Mouse (Mus musculus) heart, postnatal 0 days (tissue): ENCODE measurements around the gene Slc25a42. TPM values are rescaled to one million over a fixed set of nuclear protein-coding genes. Genes with fewer than 3 reads are reported as not detected.

Experiments
- ATAC-seq: fragments of 200-750 bp; cut with Nextera tagmentation; 2 replicates; pipeline ENCODE4 v1.8.0; 2017; ENCODE audit warnings: low read depth, moderate number of reproducible peaks, moderate library complexity; ENCODE audit not compliant: insufficient read depth
- DNase-seq: peaks from one replicate; pipeline ENCODE4 v3.0.0-alpha.2; 2016; ENCODE audit warnings: low spot score
- H3K27ac ChIP-seq: fragments of 300-500 bp; sonication (generic); 2 replicates; pipeline ENCODE4 v1.5.1; 2014; ENCODE audit warnings: low read depth, mild to moderate bottlenecking
- H3K27me3 ChIP-seq: fragments of 300-500 bp; sonication (generic); 2 replicates; pipeline ENCODE4 v1.6.1; 2014; ENCODE audit warnings: low read length, mixed read lengths; ENCODE audit not compliant: control insufficient read depth, insufficient read depth
- H3K36me3 ChIP-seq: fragments of 300-500 bp; sonication (generic); replicated peaks from 2 replicates; pipeline ENCODE4 v1.6.1; 2014; ENCODE audit warnings: low read length, mixed read lengths; ENCODE audit not compliant: control insufficient read depth, insufficient read depth
- H3K4me1 ChIP-seq: fragments of 300-500 bp; sonication (generic); 2 replicates; pipeline ENCODE4 v1.6.1; 2014; ENCODE audit warnings: antibody characterized with exemption; ENCODE audit not compliant: control insufficient read depth, insufficient read depth
- H3K4me2 ChIP-seq: fragments of 300-500 bp; sonication (generic); 2 replicates; pipeline ENCODE4 v1.6.1; 2014; ENCODE audit warnings: low read depth, mild to moderate bottlenecking, low read length, moderate library complexity
- H3K4me3 ChIP-seq: fragments of 300-500 bp; sonication (generic); 2 replicates; pipeline ENCODE4 v1.5.1; 2014; ENCODE audit warnings: low read depth, low read length
- H3K9ac ChIP-seq: fragments of 300-500 bp; sonication (generic); replicated peaks from 2 replicates; pipeline ENCODE4 v1.6.1; 2014; ENCODE audit warnings: low read depth, low read length, mixed read lengths
- H3K9me3 ChIP-seq: fragments of 300-500 bp; sonication (generic); replicated peaks from 2 replicates; pipeline ENCODE4 v1.6.1; 2016; ENCODE audit warnings: low read length; ENCODE audit not compliant: control insufficient read depth
- CTCF ChIP-seq: IDR thresholded peaks from 2 replicates; pipeline ENCODE4 v1.5.1; 2016; ENCODE audit warnings: antibody characterized with exemption, control low read depth, low read depth
- EP300 ChIP-seq: IDR thresholded peaks from 2 replicates; pipeline ENCODE4 v1.6.1; 2016; ENCODE audit warnings: antibody characterized with exemption, low read depth
- WGBS: fragments of 180-500 bp; shearing (Covaris S2); extraction: QIAGEN DNeasy Blood & Tissue Kit; methylation state at CpG from one replicate; pipeline ENCODE4 v1.1.7; 2014; 5-methylcytosine and 5-hydroxymethylcytosine counted together
- polyA plus RNA-seq: library from polyadenylated mRNA; unstranded; fragments of >200 nt; fragmentation: Nextera tagmentation; extraction: Ambion mirVana; gene quantifications from 2 replicates; pipeline ENCODE4 v1.2.1, GENCODE M21; 2015
- total RNA-seq: library from RNA; depleted of rRNA; stranded (reverse); fragments of >200 nt; gene quantifications from 2 replicates; pipeline ENCODE4 v1.2.3, GENCODE M21; 2014; ENCODE audit warnings: low replicate concordance; rRNA removed

The Slc25a42 gene
- total and polyA plus RNA-seq, 2 experiments from 2014 or later, result 16.5 to 29.1 TPM

- H3K36me3 ChIP-seq, result peaks cover 32% of the 10 kb centered on the region
- H3K27me3 ChIP-seq, result no peaks in the 10 kb centered on the region
- peaks cover 16% of the 10 kb centered on the region for H3K4me1 ChIP-seq
- H3K9ac ChIP-seq, result peak overlapping the region; percentile 78
- 8% methylated on average over 9 of the region's 9 CpGs for WGBS
- H3K4me2 ChIP-seq, result peak overlapping the region; percentile 72
- peak; percentile 27 for DNase-seq
- ATAC-seq, result no peak
- H3K9me3 ChIP-seq, result no peaks in the 10 kb centered on the region
- H3K27ac ChIP-seq, result peak overlapping the region; percentile 76
- no peak for TF ChIP-seq EP300
- TF ChIP-seq CTCF, result no peak
- peak overlapping the region; percentile 80 for H3K4me3 ChIP-seq
Measured at GRCm38 (mm10) chr8:70139981-70140380, 72.1 kb downstream of the Slc25a42 start.

DNA sequence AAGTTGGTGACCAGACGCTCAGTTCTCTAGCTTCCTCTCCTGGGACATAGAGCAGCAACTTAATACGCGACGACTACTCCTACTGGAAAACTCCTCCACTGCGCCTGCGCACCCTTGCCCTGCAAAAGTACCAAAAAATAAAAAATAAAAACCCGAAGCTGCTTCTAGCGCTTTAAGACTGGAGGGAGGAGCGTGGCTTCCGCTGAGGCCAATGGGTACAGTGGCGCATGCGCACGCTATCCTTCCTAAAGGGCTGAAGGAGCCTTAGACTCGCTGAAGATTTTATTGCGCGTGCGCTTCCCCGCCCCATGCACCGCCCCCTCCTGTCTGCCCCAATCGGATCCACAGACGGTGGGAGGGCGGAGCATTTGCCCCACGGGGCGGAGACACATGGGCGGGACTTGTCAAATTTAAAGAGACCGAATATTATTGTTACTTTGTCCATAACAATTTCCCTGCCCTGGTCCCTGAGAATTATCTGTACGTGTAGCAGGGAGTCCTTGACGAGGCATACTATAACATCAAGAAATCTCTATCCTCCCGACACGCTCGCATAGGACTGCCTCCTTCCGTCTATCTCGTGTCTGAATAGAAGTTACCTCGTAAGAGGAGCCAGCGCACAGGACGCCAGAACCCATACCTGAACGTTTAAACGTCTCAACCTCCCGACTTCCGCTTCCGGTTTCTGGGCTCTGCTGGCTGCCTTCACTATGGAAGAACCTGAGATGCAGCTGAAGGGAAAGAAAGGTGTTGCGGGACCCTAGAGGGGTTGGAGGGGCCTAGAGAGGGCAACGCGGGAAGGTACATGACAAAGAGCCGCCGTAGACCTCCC lies 72.9 kb downstream of the Slc25a42 start, which contains the start of the genes Rfxank, Borcs8 and Mef2b:
Gene Rfxank (minus strand): TSS at position 129 of the 832 bp plus-strand sequence.
Gene Borcs8 (plus strand): TSS at position 474 of the 832 bp plus-strand sequence.
Gene Mef2b (plus strand): TSS at position 686 of the 832 bp plus-strand sequence.
- under 1% methylated on average over 46 of the region's 46 CpGs for WGBS
- H3K4me1 ChIP-seq, result peaks cover 16% of the 10 kb centered on the region
- H3K27me3 ChIP-seq, result no peaks in the 10 kb centered on the region
- peak; percentile 99 for DNase-seq
- peak within 1 kb of the TSS; percentile 78 for H3K9ac ChIP-seq
- ATAC-seq, result peak; percentile 97
- no peak for TF ChIP-seq CTCF
- TF ChIP-seq EP300, result no peak
- peak within 1 kb of the TSS; percentile 72 for H3K4me2 ChIP-seq
- H3K27ac ChIP-seq, result peak within 1 kb of the TSS; percentile 76
- H3K4me3 ChIP-seq, result peak within 1 kb of the TSS; percentile 80
- H3K36me3 ChIP-seq, result peaks cover 33% of the 10 kb centered on the region
- no peaks in the 10 kb centered on the region for H3K9me3 ChIP-seq

- peak overlapping the region; percentile 80; the same call in 1 of the 2 replicates for H3K4me3 ChIP-seq
Measured at GRCm38 (mm10) chr8:70137890-70138289, 74.2 kb downstream of the Slc25a42 start.

GRCm38 (mm10) chr8:70136591-70136990 lies 75.5 kb downstream of the Slc25a42 start:
- Histone ChIP-seq H3K4me1 (peaks cover 19% of the 10 kb centered on the region), H3K4me2 (no peak overlapping the region), H3K9me3 (no peaks in the 10 kb centered on the region), H3K9ac (no peak overlapping the region), H3K27ac (no peak overlapping the region), H3K36me3 (peaks cover 37% of the 10 kb centered on the region), H3K4me3 (no peak overlapping the region), H3K27me3 (no peaks in the 10 kb centered on the region)
- DNase-seq (no peak), ATAC-seq (no peak)
- TF ChIP-seq EP300, result no peak
- no peak for TF ChIP-seq CTCF
- WGBS, result 89% methylated on average over 4 of the region's 4 CpGs

More at GRCm38 (mm10) chr8:70137890-70138289, 74.2 kb downstream of the Slc25a42 start:
- Histone ChIP-seq H3K27me3 (no peaks in the 10 kb centered on the region), H3K9ac (no peak overlapping the region), H3K4me2 (peak overlapping the region; percentile 66), H3K27ac (no peak overlapping the region), H3K4me1 (peaks cover 16% of the 10 kb centered on the region), H3K9me3 (no peaks in the 10 kb centered on the region), H3K36me3 (peaks cover 41% of the 10 kb centered on the region)
- 60% methylated on average over 4 of the region's 4 CpGs for WGBS
- no peak for DNase-seq
- no peak for TF ChIP-seq EP300
- TF ChIP-seq CTCF, result no peak
- ATAC-seq, result no peak

DNA sequence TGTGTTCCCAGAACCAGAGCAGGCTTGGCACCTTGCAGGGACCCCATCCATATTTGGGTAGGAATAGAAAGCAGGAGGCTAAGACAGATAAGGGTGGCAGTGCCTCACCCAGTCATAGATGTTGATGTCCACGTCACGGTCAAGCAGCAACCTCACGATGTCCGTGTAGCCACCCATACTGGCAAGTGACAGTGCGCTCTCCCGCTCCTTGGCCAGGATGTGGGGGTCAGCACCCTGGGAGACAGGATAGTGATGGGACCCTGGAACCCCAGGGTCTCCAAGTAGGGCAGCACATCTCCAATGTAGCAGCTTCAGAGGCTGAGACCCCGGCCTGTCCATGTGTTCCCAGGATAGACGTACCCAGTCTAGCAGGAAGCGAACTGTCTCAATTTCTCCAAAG lies 77.2 kb downstream of the Slc25a42 start:
- Histone ChIP-seq H3K4me2 (no peak overlapping the region), H3K9me3 (no peaks in the 10 kb centered on the region), H3K4me3 (no peak overlapping the region), H3K9ac (no peak overlapping the region), H3K27me3 (no peaks in the 10 kb centered on the region), H3K4me1 (peaks cover 26% of the 10 kb centered on the region), H3K36me3 (peaks cover 37% of the 10 kb centered on the region), H3K27ac (peak overlapping the region; percentile 63)
- 61% methylated on average over 9 of the region's 9 CpGs for WGBS
- DNase-seq (peak; percentile 71), ATAC-seq (peak; percentile 40)
- TF ChIP-seq CTCF (no peak), EP300 (no peak)

Other genes with a start within 250 kb of the Slc25a42 start
- gene Gatad2a, start 215.9 kb downstream of the Slc25a42 start, total RNA-seq, result 26.9 and 58.8 TPM in 2 replicates
- gene Gatad2a, start 215.9 kb downstream of the Slc25a42 start, polyA plus RNA-seq, result 17.0 and 18.9 TPM in 2 replicates
- 71.1 and 92.3 TPM in 2 replicates for gene Mau2, start 169.6 kb downstream of the Slc25a42 start, total RNA-seq
- gene Mau2, start 169.6 kb downstream of the Slc25a42 start, polyA plus RNA-seq, result 25.6 and 28.0 TPM in 2 replicates
- 11.5 TPM in 2 replicates for gene Sugp1, start 169.5 kb downstream of the Slc25a42 start, total RNA-seq
- gene Sugp1, start 169.5 kb downstream of the Slc25a42 start, polyA plus RNA-seq, result 22.6 and 23.0 TPM in 2 replicates
- gene Tm6sf2, start 139.4 kb downstream of the Slc25a42 start, total RNA-seq, result 2.1 TPM in 1 of 2 replicates, not detected in the other
- 1.0 and 1.3 TPM in 2 replicates for gene Tm6sf2, start 139.4 kb downstream of the Slc25a42 start, polyA plus RNA-seq
- not detected in 2 replicates for gene Hapln4, start 128.8 kb downstream of the Slc25a42 start, total RNA-seq
- gene Hapln4, start 128.8 kb downstream of the Slc25a42 start, polyA plus RNA-seq, result not detected in 2 replicates
- 0.35 TPM in 1 of 2 replicates, not detected in the other for gene Ncan, start 91.4 kb downstream of the Slc25a42 start, total RNA-seq
- gene Ncan, start 91.4 kb downstream of the Slc25a42 start, polyA plus RNA-seq, result 0.10 and 0.12 TPM in 2 replicates
- 2.9 and 10.3 TPM in 2 replicates for gene Nr2c2ap, start 81.0 kb downstream of the Slc25a42 start, total RNA-seq
- gene Nr2c2ap, start 81.0 kb downstream of the Slc25a42 start, polyA plus RNA-seq, result 29.2 and 32.5 TPM in 2 replicates
- gene Rfxank, start 73.2 kb downstream of the Slc25a42 start, total RNA-seq, result 29.4 and 48.4 TPM in 2 replicates
- gene Rfxank, start 73.2 kb downstream of the Slc25a42 start, polyA plus RNA-seq, result 22.5 and 23.9 TPM in 2 replicates
- 34.3 and 68.4 TPM in 2 replicates for gene Borcs8, start 72.8 kb downstream of the Slc25a42 start, total RNA-seq
- 32.1 and 34.5 TPM in 2 replicates for gene Borcs8, start 72.8 kb downstream of the Slc25a42 start, polyA plus RNA-seq
- gene Mef2b, start 72.6 kb downstream of the Slc25a42 start, total RNA-seq, result not detected in 2 replicates
- 0.20 TPM in 1 of 2 replicates, not detected in the other for gene Mef2b, start 72.6 kb downstream of the Slc25a42 start, polyA plus RNA-seq
- 155 and 174 TPM in 2 replicates for gene Tmem161a, start 39.9 kb downstream of the Slc25a42 start, total RNA-seq
- gene Tmem161a, start 39.9 kb downstream of the Slc25a42 start, polyA plus RNA-seq, result 120 and 132 TPM in 2 replicates
- gene Sugp2, start 21.9 kb upstream of the Slc25a42 start, total RNA-seq, result 32.0 and 48.7 TPM in 2 replicates
- 14.5 and 15.5 TPM in 2 replicates for gene Sugp2, start 21.9 kb upstream of the Slc25a42 start, polyA plus RNA-seq
- gene Armc6, start 22.2 kb upstream of the Slc25a42 start, total RNA-seq, result 20.1 and 26.5 TPM in 2 replicates
- 11.9 and 13.1 TPM in 2 replicates for gene Armc6, start 22.2 kb upstream of the Slc25a42 start, polyA plus RNA-seq
- gene Homer3, start 70.5 kb upstream of the Slc25a42 start, total RNA-seq, result 29.1 and 38.9 TPM in 2 replicates
- 19.5 TPM in 2 replicates for gene Homer3, start 70.5 kb upstream of the Slc25a42 start, polyA plus RNA-seq
- 33.1 and 35.6 TPM in 2 replicates for gene Ddx49, start 90.2 kb upstream of the Slc25a42 start, total RNA-seq
- 24.4 and 26.7 TPM in 2 replicates for gene Ddx49, start 90.2 kb upstream of the Slc25a42 start, polyA plus RNA-seq
- gene Cope, start 90.2 kb upstream of the Slc25a42 start, total RNA-seq, result 154 and 193 TPM in 2 replicates
- gene Cope, start 90.2 kb upstream of the Slc25a42 start, polyA plus RNA-seq, result 294 and 295 TPM in 2 replicates
- 0.80 TPM in 1 of 2 replicates, not detected in the other for gene Cers1, start 103.5 kb upstream of the Slc25a42 start, total RNA-seq
- 0.27 and 0.59 TPM in 2 replicates for gene Cers1, start 103.5 kb upstream of the Slc25a42 start, polyA plus RNA-seq
- gene Gdf1, start 117.5 kb upstream of the Slc25a42 start, total RNA-seq, result not detected in 2 replicates
- gene Gdf1, start 117.5 kb upstream of the Slc25a42 start, polyA plus RNA-seq, result 0.18 and 0.20 TPM in 2 replicates
- 16.5 and 26.3 TPM in 2 replicates for gene Upf1, start 141.0 kb upstream of the Slc25a42 start, total RNA-seq
- 7.0 and 7.5 TPM in 2 replicates for gene Upf1, start 141.0 kb upstream of the Slc25a42 start, polyA plus RNA-seq
- gene Comp, start 161.3 kb upstream of the Slc25a42 start, total RNA-seq, result 3.2 and 9.8 TPM in 2 replicates
- gene Comp, start 161.3 kb upstream of the Slc25a42 start, polyA plus RNA-seq, result 4.2 and 4.4 TPM in 2 replicates
- 6.0 and 6.5 TPM in 2 replicates for gene Crtc1, start 227.3 kb upstream of the Slc25a42 start, total RNA-seq
- gene Crtc1, start 227.3 kb upstream of the Slc25a42 start, polyA plus RNA-seq, result 6.0 and 6.9 TPM in 2 replicates